Mouse (Mus musculus): ENCODE measurements around the gene Ppp1r12b.

GRCm38 (mm10) chr1:134796536-134796935 is 159.2 kb downstream of the Ppp1r12b start:
- no peak for TF ChIP-seq CTCF (IDR thresholded peaks at IDR 0.05; ENCODE audit: extremely low read depth, insufficient read depth, insufficient read length, insufficient replicate concordance)
- no peak for TF ChIP-seq POLR2A (IDR thresholded peaks at IDR 0.05; ENCODE audit: low read depth, low read length)

Measured in spleen, adult 2 months (tissue).